Mouse (Mus musculus) embryo, embryonic 10 days (tissue): ENCODE measurements around the gene Rbp1.

Experiments
- DNase-seq: peaks from one replicate; pipeline ENCODE4 v3.0.0-alpha.2; 2015; ENCODE audit warnings: low spot score

Rbp1 gene

DNA sequence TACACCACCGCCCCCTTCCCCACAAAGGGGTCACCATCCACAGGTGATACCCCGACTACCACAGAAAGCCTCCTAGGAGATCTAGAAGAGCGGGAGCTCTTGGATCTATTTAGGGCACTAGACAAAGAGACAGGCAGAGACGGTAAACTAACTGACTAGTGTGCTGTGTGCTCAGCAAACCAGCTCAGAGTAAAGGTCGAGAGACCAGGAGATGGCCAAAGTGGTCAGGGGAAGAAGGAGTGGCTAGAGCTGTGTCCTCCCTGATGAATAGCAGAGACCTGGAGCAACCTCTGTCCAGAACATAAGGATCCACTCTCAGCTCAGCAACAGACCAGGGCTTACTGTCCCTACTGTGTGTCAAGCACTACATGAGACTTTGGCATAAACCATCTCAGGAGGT lies at the start of gene Rbp1:
TSS of gene Rbp1 (plus strand) at position 306 of the 400 bp plus-strand sequence.
- DNase-seq: no peak

DNA sequence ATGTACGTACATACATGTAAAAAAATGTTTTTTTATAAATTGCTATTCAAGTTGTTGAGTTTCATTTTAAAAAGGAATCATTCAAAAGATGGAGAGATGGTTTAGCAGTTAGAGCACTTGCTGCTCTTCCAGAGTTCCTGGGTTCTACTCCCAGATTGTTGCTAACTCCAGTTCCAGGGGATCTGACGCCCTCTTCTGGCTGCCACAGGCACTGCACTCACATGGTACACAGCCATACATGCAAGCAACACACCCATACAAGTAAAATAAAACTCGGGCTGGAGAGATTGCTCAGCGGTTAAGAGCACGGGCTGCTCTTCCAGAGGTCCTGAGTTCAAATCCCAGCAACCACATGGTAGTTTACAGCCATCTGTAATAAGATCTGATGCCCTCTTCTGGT lies 49.4 kb upstream of the Rbp1 start:
- DNase-seq: no peak

DNA sequence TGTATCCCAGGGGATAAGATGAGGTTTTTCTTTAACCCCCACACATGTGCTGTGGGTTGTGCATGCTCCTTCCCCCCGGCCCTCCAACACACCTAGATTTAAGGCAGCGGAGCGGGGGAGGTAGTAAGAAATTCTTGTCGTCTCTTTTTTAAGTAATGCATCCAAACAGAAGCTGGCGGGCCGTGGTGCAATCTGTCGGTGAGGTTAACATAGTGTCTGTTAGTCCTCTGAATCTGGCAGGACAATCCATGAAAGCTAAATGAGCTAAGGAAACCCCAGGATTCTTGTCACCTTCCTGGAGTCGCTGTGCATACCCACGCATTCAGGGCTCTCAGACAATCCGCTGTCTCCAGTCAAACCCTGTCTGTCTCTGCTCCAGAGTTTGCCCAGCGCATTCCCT lies 47.9 kb upstream of the Rbp1 start:
- DNase-seq: no peak

DNA sequence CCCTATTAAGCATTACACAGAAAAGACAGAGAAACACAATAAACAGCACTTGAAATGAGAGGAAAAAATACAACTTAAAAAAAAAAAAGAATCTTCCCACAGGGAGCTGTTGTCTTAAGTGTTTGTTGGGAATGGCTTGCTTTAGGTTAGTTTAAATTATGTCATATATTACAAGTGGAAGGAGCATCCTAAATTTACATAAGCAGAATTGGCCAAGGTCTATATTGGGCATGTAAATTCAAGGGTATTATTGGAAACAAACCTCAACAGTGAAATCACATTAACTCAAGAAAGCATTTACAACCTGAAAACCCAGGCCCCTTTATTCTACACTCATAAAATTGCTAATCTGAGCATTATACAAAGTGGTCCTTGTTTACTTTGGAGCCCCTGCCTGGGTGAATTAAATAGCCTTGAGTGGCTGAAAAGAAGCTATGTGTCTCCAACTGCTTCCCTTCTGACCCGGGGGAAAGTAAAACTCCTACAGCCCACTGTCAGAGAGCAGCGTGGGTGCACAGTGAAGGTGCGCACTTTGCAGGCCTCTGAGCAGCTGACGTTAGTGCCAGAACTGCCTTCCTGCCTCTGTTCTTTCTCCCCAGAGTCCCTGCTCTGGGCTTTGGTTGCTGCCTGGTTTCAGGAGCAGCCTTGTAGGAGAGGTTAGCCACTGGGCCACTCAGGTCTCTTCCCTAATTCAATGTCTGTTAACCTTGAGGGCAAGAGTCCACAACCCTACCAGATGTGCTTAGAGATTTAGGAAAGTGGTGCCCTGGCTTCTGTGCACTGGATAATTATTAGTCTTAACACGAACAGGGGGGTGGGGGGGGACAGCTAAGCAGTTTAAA lies 47.2 kb upstream of the Rbp1 start:
- DNase-seq: peak; percentile 10

DNA sequence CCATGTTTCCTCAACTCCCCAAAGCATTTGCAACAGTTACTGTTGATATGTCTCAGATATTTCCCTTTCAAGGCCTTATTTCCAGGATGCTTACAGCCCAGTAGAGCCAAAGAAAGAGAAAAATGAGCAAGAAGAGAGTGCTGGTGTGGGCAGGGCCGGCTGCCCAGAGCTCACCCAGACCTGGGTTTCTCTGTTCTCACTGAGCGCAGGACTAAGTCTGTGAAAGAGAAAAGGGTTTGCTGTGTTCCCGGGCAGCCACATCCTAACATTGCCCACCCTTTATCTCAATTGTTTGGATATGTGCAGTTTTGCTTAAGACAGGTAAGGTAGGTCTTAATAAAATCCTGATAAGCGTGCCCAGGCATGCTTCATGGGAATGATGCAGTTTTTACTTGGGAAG lies 43.0 kb upstream of the Rbp1 start:
- DNase-seq: no peak

DNA sequence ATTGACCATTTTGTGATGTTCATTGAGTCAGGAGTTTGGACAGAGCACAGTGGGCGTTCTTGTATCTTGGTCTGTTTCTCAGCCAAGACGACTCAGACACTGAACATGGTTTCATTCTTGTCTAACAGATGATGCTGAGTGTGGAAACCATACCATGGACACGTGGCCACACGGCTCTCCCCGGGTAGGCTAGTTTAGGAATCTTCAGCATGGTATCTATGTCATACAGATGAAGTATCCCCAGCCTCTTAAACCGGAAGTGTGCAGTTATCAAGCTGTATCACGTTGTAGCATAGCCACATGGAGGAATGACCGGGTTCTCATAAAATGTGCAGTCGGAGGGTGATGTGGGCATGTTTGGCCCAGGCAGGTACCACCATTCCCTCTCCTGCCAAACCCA lies 42.2 kb upstream of the Rbp1 start:
- DNase-seq: no peak

DNA sequence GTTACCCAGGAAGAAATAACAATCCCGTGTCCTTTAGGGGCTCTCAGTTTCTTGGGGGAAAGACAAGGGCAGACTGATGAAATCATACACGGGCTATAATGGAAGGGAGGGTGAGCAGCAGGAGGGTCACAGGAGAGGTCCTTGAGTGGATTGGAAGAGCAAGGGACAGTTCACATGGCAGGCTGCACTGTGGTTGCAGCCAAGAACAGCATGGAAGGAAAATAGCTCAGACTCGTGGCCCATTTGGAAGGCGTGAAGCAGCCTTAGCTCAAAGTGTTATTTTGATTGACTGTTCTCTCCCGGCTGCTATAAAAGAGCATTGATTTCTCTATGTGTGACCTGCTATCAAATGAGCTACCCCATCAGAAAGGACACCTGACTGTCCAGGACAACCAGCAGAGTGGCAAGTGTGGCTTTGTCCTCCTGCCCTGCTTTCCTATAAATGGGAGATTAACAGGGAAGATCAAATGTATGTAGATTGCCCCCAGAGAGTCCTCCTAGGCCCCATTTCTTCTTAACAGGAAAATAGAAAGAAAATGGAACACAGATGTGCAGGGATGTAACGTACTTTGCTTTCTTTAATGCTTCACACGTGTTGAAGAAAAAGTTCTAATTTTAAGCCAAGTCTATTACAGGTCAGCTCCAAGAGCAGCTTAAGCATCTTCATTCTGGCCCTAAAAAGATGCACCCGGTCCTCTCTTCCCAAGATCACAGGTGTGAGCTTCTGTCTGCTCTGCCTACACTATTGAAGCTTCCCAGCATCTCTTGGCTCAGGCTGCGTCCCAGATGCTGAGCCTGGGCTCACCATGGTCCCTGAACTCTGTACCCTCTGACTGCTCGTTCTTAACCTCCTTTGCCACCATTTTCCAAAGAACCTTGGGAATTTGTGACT lies 34.8 kb upstream of the Rbp1 start:
- no peak for DNase-seq

DNA sequence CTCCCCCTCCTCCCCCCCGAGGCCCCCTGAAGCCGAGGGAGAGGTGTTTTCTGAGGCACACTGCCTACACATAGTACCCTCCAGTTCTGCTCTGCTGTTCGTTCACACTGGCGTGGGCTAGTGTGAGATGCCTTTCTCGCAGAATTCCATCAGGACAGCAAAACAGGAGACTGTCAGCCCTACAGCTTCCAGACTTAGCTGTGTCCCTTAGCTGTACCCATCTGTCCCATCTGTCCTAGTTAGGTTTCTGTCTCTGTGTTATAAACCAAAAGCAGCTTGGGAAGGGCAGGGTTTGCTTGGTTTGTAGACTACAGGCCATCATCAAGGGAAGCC lies 34.2 kb upstream of the Rbp1 start:
- no peak for DNase-seq

DNA sequence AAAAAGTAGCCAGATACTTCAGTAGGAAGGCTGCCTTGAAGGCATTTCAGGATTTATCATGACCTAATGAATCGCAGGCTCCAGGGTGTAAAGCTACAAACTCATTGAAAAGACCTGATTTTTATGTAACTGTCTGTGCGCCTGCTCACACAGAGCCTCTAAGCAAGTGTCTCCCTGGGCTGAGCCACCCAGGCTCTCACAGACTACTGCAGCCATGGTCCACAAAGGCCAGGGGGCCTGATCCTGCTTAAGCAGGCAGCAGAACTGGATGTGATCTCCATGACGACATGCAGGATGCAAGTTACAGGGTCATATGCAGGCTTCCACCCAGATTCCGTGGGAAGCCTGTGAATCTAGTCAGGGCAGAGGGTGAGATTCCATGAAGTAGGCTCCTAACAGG lies 29.3 kb upstream of the Rbp1 start:
- DNase-seq: no peak

DNA sequence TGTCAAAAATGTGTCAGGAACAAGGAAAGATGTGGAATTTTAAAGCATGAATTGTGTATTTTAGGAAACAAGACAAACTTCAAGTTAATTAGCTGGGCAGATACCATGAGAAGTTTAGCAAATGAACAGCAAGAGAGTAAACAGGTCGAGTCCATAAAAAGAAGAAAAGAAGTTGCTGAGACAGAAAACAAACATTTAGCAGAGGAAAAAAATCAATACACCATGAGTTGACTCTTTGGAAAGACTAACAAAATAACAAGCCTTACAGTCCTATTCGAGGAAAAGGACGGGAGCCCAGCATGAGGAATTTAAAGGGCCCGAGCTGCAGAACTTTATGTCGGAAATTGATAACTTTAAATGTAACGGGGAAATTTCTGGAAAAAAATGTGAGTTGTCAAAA lies 25.6 kb upstream of the Rbp1 start:
- no peak for DNase-seq

DNA sequence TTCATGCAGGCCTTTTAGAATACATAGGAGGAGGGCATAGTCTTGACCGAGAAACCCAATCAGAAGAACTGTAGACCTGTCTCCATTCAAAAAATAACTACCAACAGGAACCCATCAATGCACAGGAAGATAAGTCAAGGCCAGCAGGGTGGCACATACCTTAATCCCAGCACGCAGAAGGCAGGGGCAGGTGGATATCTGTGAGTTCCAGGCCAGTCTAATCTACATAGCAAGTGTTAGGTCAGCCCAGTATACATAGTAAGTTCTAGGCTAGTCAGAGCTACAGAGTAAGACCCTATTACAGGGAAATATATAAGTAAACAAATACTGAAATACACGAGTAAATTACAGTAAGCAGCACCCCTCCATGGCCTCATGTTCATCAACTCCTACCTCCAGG lies 24.9 kb upstream of the Rbp1 start:
- DNase-seq: no peak

DNA sequence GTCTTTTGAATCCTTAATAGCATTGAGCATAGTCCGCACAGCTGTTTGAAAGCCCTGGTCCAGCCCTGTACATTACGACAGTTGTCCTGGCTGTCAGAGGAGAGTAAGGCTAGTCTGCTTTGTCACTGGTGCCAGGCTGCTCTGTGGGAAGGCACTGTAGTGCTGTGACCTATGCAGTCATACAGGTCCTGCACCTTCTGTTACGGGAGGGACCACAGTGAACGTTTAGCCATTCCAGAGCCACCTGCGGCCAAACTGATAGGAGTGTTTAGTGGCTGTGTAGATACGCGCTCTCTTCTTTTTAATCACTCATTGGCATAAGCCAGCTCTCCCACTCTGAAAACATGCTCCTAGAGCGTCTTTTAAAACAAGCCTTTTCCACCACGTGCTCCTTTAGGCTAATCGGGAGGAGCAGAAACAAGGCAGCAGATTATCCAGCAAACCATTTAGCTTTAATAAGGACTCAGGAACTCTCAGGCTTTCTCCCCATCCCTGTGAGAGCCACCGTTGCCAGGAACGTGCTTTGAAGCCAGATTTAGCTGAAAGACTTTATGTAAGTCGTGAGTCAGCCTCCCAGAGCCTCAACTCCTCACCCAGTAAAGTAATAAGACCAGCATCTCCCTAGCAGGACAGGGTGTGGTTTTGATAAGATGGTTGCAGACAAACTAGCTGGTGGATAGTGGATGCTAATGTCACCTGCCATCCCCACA lies 22.4 kb upstream of the Rbp1 start:
- DNase-seq: no peak

DNA sequence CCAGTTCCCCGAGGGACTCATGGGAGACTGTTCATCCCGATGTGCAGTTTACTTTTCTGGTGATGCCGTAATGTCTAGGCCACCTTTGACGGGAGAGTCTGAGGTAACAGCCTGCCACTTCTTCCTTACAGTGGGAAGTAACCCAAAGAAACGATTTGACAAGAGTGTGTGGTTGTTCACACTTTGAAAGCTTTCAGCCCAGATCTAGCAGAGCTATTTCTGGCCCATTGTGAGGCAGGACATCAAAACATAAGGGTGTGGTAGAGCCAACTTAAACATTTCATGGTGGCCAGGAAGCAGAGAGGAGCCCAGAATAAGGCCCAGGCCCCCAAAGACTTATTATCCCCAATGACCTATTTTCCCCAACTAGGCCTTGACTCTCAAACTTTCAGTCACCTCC lies 21.1 kb upstream of the Rbp1 start:
- DNase-seq: no peak

DNA sequence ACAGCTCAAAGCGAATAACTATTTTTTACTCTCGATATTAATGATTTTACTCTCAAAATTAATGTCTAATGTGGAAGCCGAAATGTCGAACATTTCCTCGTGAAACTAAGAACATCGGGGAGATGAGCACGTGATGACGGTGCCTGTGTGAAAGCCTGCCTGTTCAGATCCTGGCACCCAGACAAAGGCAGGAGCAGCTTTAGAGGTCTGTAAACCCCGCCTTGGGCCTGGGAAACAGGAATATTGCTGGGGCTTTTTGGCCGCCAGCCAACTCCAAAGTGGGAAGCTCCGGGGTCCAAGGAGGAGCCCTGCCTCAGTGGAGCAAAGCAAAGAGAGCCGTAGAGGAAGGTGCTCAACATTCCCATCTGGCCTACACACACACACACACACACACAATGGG lies 15.0 kb upstream of the Rbp1 start:
- no peak for DNase-seq

DNA sequence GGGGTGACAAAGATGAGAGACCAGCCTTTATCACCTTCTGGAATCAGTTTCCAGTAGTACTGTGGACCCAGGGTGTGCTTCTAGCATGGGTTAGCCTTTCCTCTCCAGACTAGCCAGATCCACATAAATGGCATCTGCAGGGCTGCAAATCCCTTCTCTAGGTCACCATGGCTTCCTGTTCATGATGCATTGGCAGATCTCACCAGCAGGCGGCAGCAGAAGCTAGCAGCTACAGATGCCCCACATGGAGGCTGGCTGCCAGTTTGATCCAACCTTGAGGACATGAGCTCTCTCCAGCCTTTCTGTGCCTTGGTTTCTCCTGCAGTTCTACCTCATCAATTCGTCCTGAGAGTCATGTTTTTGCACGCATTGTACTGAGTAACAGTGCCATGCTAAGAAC lies 13.6 kb upstream of the Rbp1 start:
- peak; percentile 90 for DNase-seq

DNA sequence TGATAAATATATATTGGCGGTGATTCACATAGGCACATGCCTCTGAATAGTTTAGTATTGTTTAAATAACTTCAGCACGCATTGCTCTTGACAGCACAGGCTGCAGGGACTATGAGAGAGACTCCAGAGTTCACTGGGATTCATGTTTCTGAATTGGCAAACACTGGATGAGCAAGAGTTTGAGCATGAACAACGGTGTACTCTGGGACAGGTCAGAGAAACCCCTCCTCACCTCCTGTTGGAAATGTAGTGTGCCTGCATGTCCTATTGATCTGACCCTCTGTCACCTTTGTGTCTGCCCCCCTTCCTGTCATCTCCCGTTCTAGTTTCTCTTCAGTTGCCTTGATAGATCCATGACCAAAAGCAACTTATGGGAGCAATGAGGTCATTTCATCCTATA lies 7.3 kb upstream of the Rbp1 start:
- DNase-seq: no peak

DNA sequence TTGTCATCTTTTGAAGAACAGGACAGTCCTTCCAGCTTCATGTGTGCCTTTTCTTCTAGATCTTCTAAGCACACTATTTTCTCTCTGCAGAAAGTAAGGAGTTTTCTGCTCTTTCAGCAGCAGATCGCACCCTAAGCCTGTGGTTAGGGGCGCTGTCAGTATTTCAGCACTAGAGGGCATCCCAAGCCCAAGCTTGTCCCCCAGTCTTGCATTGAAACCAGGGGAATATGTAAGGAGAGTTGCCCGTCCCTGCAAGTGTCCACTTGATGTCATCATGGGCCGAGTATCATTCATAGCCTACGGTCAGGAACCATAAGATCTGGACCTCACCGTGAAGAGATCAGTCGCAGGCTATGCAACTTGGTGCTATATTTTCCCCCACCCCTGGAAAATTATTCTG lies 4.8 kb upstream of the Rbp1 start:
- peak; percentile 70 for DNase-seq

DNA sequence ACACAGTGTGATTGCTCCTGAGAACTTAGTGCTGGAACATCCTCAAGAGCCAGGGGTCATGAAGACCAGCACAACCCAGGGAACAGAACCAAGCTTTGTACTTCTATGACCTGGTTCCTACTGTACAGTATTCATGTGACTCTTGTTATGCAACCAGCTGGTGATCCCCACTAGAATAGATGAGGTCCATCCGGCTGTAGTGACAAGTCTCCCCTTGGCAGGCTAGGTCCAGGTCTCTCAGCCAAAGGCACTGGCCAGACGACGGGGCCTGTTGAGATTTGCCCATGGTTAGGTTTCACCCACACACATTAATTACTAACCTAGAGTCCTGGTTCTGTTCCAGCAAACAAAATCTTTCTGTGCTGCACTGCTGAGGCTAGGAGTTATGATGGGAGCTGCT lies 4.4 kb upstream of the Rbp1 start:
- no peak for DNase-seq

DNA sequence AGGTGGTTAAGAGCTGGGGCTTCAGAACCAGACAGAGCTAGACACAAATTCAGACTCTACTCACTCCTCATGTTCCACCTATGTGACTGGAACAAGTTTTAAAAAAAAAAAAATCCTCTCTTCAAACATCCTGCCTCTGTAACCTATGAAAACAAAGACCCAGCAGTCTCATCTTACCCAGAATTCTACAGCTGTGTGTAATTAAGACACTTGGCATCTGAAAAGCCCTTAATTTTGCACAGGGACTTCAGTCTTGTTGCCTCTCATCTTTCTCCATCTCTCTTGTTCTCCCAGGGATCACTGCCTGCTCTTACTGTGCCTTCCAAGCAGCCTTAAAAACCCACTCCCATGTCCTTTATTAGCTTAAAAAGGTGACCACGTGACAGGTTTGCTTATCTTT lies 2.1 kb upstream of the Rbp1 start:
- no peak for DNase-seq

DNA sequence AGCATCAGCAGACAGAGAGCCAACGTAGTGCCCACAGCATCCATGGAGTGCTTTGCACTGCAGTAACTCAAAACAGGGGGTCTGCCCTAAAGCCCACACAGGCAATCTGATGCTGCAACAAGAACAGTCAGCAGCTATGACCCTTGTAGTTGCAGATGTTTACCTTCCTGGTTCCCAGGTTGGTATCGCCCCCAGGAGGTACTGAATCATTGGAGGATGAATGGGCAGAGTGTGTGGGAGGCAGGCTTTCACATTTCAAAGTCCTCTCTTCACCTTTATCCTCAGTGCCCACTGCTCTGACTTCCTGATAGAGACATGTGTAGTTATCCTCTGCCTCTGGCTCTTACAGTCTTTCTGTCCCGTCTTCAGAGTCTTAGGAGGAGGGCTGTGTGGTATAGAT lies 858 bp upstream of the Rbp1 start:
- no peak for DNase-seq

DNA sequence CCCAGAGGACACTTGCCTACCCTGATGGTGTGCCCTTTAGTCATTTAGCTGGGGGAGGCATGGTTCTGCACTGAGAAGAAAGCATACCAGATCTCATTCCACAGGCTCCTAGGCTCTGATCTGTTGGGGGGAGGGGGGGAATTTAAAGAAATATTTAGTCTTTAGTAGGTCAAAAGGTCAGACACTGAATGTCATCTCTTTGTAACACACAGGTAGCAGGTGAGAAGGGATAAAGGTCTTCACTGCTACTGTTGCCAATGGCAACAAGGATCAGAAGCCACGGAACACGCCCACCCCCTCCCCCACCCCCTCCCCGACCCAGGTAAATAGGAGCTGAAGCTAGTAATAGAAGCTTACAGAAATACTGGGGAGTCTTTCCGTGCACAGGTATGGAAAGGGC lies 930 bp downstream of the Rbp1 start:
- no peak for DNase-seq

DNA sequence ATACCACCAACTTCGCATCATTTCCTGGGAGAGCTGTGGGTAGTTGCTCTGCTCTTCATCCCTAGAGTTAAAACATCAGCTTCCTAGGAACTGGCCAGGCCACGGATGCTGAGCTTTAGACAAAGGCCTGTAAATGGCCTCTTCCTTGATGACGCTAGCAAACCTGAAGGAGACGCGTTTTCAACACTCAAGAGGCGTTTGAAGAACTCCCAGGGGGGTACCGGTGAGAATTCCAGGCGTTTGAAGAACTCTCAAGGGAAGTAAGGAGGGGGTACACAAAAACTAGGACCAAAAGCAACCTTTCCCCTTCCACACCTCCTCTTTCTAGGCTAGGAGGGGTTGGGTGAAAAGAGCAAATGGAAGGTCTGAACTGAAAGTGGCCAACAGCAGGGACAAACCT lies 1.5 kb downstream of the Rbp1 start:
- DNase-seq: no peak

DNA sequence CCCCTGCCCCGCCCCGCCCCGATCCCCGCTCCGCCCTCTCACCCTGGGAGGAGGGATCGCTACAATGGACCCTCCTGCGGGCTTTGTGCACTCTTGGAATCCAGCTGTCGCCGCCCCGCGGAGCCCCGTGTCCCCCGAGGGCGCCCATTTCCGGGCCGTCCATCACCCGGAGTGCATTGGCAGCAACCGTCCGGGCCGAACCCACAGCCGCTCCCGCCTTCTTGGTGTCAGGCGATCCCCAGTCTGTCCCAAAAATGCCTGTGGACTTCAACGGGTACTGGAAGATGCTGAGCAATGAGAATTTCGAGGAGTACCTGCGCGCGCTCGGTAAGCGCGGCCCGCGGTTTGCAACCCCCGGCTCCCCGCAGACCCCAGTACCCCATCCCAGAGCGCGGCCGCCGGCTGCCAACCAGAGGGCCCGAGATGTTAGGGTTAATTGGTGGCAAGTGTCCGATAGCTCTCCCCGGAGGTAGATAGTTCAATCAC lies 2.0 kb downstream of the Rbp1 start:
- peak; percentile 72 for DNase-seq
